Mouse (Mus musculus) midbrain, postnatal 0 days (tissue): Measurements from ENCODE around the gene Tvp23b. TPM values are rescaled to one million over a fixed set of nuclear protein-coding genes. Genes with fewer than 3 reads are reported as not detected.

Source experiments
- ATAC-seq: fragments of 200-750 bp; cut with Nextera tagmentation; 2 replicates; pipeline ENCODE4 v1.8.0; 2017; ENCODE audit warnings: moderate number of reproducible peaks, mild to moderate bottlenecking, moderate TSS enrichment, moderate library complexity; ENCODE audit not compliant: low FRiP score
- DNase-seq: peaks from one replicate; pipeline ENCODE4 v3.0.0-alpha.2; 2015; ENCODE audit warnings: low spot score
- H3K27ac ChIP-seq: fragments of 300-500 bp; sonication (generic); 2 replicates; pipeline ENCODE4 v1.5.1; 2014; ENCODE audit warnings: low read depth, mild to moderate bottlenecking, low read length, mixed read lengths
- H3K27me3 ChIP-seq: fragments of 300-500 bp; sonication (generic); 2 replicates; pipeline ENCODE4 v1.6.1; 2014; ENCODE audit warnings: low read length, control low read depth, mixed read lengths; ENCODE audit not compliant: insufficient read depth
- H3K36me3 ChIP-seq: fragments of 300-500 bp; sonication (generic); 2 replicates; pipeline ENCODE4 v1.6.1; 2014; ENCODE audit warnings: low read length, control low read depth, mixed read lengths; ENCODE audit not compliant: insufficient read depth
- H3K4me1 ChIP-seq: fragments of 300-500 bp; sonication (generic); 2 replicates; pipeline ENCODE4 v1.6.1; 2014; ENCODE audit warnings: mild to moderate bottlenecking, control low read depth, antibody characterized with exemption, low read length, mixed read lengths; ENCODE audit not compliant: insufficient read depth
- H3K4me2 ChIP-seq: fragments of 300-500 bp; sonication (generic); 2 replicates; pipeline ENCODE4 v1.6.1; 2014; ENCODE audit warnings: low read depth, mild to moderate bottlenecking, low read length, mixed read lengths; ENCODE audit not compliant: poor library complexity, severe bottlenecking
- H3K4me3 ChIP-seq: fragments of 300-500 bp; sonication (generic); 2 replicates; pipeline ENCODE4 v1.5.1; 2014; ENCODE audit warnings: low read depth, mild to moderate bottlenecking, low read length, moderate library complexity
- H3K9ac ChIP-seq: fragments of 300-500 bp; sonication (generic); replicated peaks from 2 replicates; pipeline ENCODE4 v1.6.1; 2014; ENCODE audit warnings: mild to moderate bottlenecking, low read length, moderate library complexity, mixed read lengths; ENCODE audit not compliant: poor library complexity, severe bottlenecking
- H3K9me3 ChIP-seq: fragments of 300-500 bp; sonication (generic); 2 replicates; pipeline ENCODE4 v1.6.1; 2016; ENCODE audit warnings: low read length, control low read depth
- CTCF ChIP-seq: IDR thresholded peaks from 2 replicates; pipeline ENCODE4 v1.5.1; 2016; ENCODE audit warnings: antibody characterized with exemption, mild to moderate bottlenecking
- WGBS: fragments of 180-500 bp; shearing (Covaris S2); extraction: QIAGEN DNeasy Blood & Tissue Kit; methylation state at CpG from one replicate; pipeline ENCODE4 v1.1.7; 2014; 5-methylcytosine and 5-hydroxymethylcytosine counted together
- polyA plus RNA-seq: library from polyadenylated mRNA; unstranded; fragments of >200 nt; fragmentation: Nextera tagmentation; extraction: Ambion mirVana; gene quantifications from 2 replicates; pipeline ENCODE4 v1.2.1, GENCODE M21; 2015
- total RNA-seq: library from RNA; depleted of rRNA; stranded (reverse); fragments of >200 nt; gene quantifications from 2 replicates; pipeline ENCODE4 v1.2.3, GENCODE M21; 2014

Gene Tvp23b
- total and polyA plus RNA-seq, 2 experiments from 2014 or later, result 36.6 to 42.5 TPM

- no peak for DNase-seq
These were observed 31.5 kb upstream of the Tvp23b start for GRCm38 (mm10) chr11:62847655-62848191.

GRCm38 (mm10) chr11:62848301-62848700 is 31.0 kb upstream of the Tvp23b start:
- no peaks in the 10 kb centered on the region for H3K36me3 ChIP-seq
- no peak overlapping the region for H3K9ac ChIP-seq
- no peak overlapping the region for H3K4me2 ChIP-seq
- 63% methylated on average over 2 of the region's 2 CpGs for WGBS
- no peak overlapping the region for H3K4me3 ChIP-seq
- DNase-seq (peak; percentile 46), ATAC-seq (no peak)
- H3K27ac ChIP-seq, result no peak overlapping the region
- no peaks in the 10 kb centered on the region for H3K4me1 ChIP-seq
- no peaks in the 10 kb centered on the region for H3K27me3 ChIP-seq
- TF ChIP-seq CTCF, result no peak
- no peaks in the 10 kb centered on the region for H3K9me3 ChIP-seq

More at GRCm38 (mm10) chr11:62847655-62848191, 31.5 kb upstream of the Tvp23b start:
- H3K9ac ChIP-seq, result no peak overlapping the region
- TF ChIP-seq CTCF, result no peak
- no peaks in the 10 kb centered on the region for H3K36me3 ChIP-seq
- no peaks in the 10 kb centered on the region for H3K4me1 ChIP-seq
- 66% methylated on average over 4 of the region's 4 CpGs for WGBS
- ATAC-seq, result no peak
- no peaks in the 10 kb centered on the region for H3K27me3 ChIP-seq
- H3K27ac ChIP-seq, result no peak overlapping the region
- H3K9me3 ChIP-seq, result no peaks in the 10 kb centered on the region
- no peak overlapping the region for H3K4me2 ChIP-seq
- H3K4me3 ChIP-seq, result no peak overlapping the region

DNA sequence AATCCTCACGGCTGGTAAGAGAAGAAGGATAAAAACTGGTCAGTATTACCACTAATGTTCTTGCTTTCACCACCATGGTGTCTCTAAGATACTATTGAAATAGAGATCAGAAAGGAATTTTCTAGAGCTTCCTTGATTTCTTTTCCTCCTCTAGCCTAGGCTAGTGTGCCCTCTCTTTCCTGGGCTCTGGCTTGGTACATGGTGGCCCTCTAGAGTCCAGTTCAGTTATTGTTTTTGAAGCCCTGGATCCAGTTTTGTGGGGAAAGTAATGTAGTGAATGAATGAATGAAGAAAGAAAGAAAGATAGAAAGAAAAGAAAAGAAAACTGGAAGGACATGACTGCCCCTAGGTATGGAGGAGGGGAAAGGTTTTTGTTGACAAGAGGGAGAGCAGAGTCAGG is 28.1 kb upstream of the Tvp23b start:
- TF ChIP-seq CTCF, result peak; percentile 62
- H3K9me3 ChIP-seq, result no peaks in the 10 kb centered on the region
- no peak overlapping the region for H3K9ac ChIP-seq
- DNase-seq (peak; percentile 14), ATAC-seq (no peak)
- no peaks in the 10 kb centered on the region for H3K36me3 ChIP-seq
- H3K4me2 ChIP-seq, result no peak overlapping the region
- H3K27ac ChIP-seq, result no peak overlapping the region
- no peaks in the 10 kb centered on the region for H3K4me1 ChIP-seq
- 54% methylated on average over 1 of the region's 1 CpGs for WGBS
- H3K4me3 ChIP-seq, result no peak overlapping the region
- H3K27me3 ChIP-seq, result no peaks in the 10 kb centered on the region

GRCm38 (mm10) chr11:62853334-62853733 is 25.9 kb upstream of the Tvp23b start:
- no peak for ATAC-seq
- no peak overlapping the region for H3K4me3 ChIP-seq
- H3K9ac ChIP-seq, result no peak overlapping the region
- 94% methylated on average over 6 of the region's 6 CpGs for WGBS
- no peak overlapping the region for H3K4me2 ChIP-seq
- no peaks in the 10 kb centered on the region for H3K4me1 ChIP-seq
- TF ChIP-seq CTCF, result no peak
- H3K36me3 ChIP-seq, result no peaks in the 10 kb centered on the region
- no peaks in the 10 kb centered on the region for H3K27me3 ChIP-seq
- DNase-seq, result no peak
- no peaks in the 10 kb centered on the region for H3K9me3 ChIP-seq
- no peak overlapping the region for H3K27ac ChIP-seq

GRCm38 (mm10) chr11:62865562-62865961 is 13.7 kb upstream of the Tvp23b start:
- H3K36me3 ChIP-seq, result no peaks in the 10 kb centered on the region
- H3K4me3 ChIP-seq, result no peak overlapping the region
- no peaks in the 10 kb centered on the region for H3K4me1 ChIP-seq
- H3K27me3 ChIP-seq, result no peaks in the 10 kb centered on the region
- DNase-seq (no peak), ATAC-seq (no peak)
- no peak overlapping the region for H3K9ac ChIP-seq
- H3K4me2 ChIP-seq, result no peak overlapping the region
- WGBS, result 82% methylated on average over 4 of the region's 4 CpGs
- no peak overlapping the region for H3K27ac ChIP-seq
- no peaks in the 10 kb centered on the region for H3K9me3 ChIP-seq
- TF ChIP-seq CTCF, result no peak

GRCm38 (mm10) chr11:62866685-62867084 is 12.6 kb upstream of the Tvp23b start:
- ATAC-seq (no peak), DNase-seq (no peak)
- Histone ChIP-seq H3K27me3 (no peaks in the 10 kb centered on the region), H3K9me3 (no peaks in the 10 kb centered on the region), H3K27ac (no peak overlapping the region), H3K4me1 (no peaks in the 10 kb centered on the region), H3K9ac (no peak overlapping the region), H3K4me2 (no peak overlapping the region), H3K4me3 (no peak overlapping the region), H3K36me3 (no peaks in the 10 kb centered on the region)
- 84% methylated on average over 7 of the region's 7 CpGs for WGBS
- no peak for TF ChIP-seq CTCF
